Mouse (Mus musculus): ENCODE measurements around the gene Npcd. TPM values are rescaled to one million over a fixed set of nuclear protein-coding genes. Genes with fewer than 3 reads are reported as not detected.
A peak's percentile ranks its signal among the peaks of the same experiment; 100 is the strongest.

The Npcd gene
- polyA plus RNA-seq, 1 experiment from 2014 or later, result 0.32 TPM

DNA sequence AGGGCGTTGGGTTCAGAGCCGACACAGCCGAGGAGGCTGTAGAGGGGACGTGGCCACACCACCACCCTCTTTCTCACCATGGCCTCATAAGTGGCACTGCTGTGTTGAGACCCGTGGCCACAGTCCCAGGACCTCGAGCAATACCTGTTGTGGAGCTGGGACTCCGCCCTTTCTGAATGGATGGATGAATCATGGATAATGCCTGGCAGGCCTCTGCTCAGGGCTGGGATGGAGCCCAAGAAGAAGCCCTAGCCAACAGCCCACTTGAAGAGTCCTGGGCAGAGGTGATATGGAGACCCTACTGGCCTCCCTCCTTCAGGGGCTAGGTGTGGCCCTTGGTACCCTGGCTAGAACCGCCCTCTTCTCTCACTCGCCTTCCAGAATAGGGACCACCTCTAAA, 71.0 kb downstream of the Npcd start:
- no peak overlapping the region for H3K9ac ChIP-seq
- no peak for ATAC-seq (ENCODE audit: insufficient number of reproducible peaks, insufficient read depth, low FRiP score, low TSS enrichment, low read depth)
- no peaks in the 10 kb centered on the region for H3K27me3 ChIP-seq
- 89% methylated on average over 9 of the region's 9 CpGs for WGBS
- no peak overlapping the region for H3K27ac ChIP-seq
- H3K36me3 ChIP-seq, result peaks cover 50% of the 10 kb centered on the region
- H3K9me3 ChIP-seq, result no peaks in the 10 kb centered on the region
- H3K4me3 ChIP-seq, result no peak overlapping the region
- H3K4me2 ChIP-seq, result no peak overlapping the region
- H3K4me1 ChIP-seq, result no peaks in the 10 kb centered on the region

DNA sequence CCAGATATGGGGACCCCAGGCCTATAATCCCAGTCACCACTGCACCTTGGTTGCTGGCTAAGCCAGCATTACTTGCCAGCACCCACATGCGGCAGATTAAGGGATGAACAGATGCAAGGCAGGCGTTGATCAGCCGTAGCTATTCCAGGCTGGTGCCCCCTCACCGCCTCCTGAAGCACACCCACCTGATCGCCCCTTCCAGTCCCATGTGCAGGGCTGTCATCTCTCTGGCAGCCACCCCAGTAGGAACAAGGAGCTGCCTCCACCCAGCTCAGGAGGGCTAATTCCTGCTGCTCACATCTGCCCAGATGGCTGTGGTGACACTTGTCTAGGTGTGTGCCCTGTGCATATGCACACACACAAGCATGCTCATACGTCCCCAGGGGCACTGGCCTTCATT, 73.1 kb downstream of the Npcd start:
- WGBS, result 82% methylated on average over 6 of the region's 6 CpGs
- no peak for ATAC-seq (ENCODE audit: insufficient number of reproducible peaks, insufficient read depth, low FRiP score, low TSS enrichment, low read depth)
- Histone ChIP-seq H3K9me3 (no peaks in the 10 kb centered on the region), H3K36me3 (peaks cover 50% of the 10 kb centered on the region), H3K9ac (no peak overlapping the region), H3K4me2 (no peak overlapping the region), H3K4me1 (peaks cover 9% of the 10 kb centered on the region), H3K4me3 (no peak overlapping the region), H3K27me3 (no peaks in the 10 kb centered on the region), H3K27ac (no peak overlapping the region)

DNA sequence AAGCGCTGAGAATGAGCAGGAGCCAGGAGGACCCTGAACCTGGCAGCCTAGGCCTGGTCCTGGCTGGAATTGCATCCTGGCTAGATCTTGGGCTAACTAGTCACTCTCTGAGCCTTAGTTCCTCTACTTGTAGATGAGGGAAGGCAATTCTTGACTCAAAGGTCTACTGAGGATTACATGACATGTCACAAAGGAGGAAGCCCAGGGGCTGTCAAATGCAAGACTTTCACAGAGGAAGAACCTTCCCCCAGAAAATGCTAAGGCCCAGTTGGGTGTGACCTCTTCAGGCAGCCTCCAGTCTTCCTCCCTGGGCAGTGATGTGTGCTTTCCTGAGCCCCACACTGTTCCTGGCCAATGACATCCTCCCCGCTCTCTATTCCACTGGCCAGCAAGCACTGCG, 76.9 kb downstream of the Npcd start:
- Histone ChIP-seq H3K27ac (peak overlapping the region; percentile 51), H3K9ac (no peak overlapping the region)
- WGBS, result 88% methylated on average over 3 of the region's 3 CpGs

DNA sequence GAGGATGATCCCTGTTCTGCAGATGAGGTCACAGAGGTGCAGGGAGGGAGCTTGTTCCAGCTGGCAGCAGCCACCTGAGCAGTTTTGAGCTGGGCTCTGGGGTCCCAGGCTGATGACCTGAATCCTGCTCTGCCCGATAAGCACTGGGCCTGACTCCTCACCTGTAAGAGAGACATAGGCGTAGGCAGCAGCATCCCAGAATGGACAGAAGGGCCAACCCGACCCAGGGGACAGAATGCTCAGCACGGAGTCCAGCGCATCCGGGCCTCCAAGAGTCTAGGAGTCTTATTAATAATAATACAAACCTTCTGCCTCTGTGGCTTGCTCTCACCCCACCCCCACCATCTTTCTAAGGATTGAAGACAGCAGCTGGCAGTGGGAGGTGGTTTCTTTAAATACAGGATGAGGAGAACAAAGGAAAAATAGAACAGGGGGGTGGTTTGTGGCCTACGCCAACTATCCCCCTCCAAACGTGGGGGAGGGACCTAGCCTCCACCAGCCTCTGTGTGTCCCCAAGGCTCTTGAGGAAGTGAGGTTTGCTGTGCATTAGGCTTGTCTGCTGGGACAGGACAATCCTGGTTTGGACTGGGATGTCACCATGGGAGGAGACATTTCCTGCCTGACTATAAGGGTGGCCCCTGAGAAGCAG, 77.9 kb downstream of the Npcd start:
- Histone ChIP-seq H3K36me3 (peaks cover 5% of the 10 kb centered on the region), H3K27ac (peak overlapping the region; percentile 51), H3K4me1 (peaks cover 12% of the 10 kb centered on the region), H3K9me3 (no peaks in the 10 kb centered on the region), H3K4me3 (no peak overlapping the region), H3K4me2 (no peak overlapping the region), H3K9ac (peak overlapping the region; percentile 49; the same call in 1 of the 2 replicates), H3K27me3 (no peaks in the 10 kb centered on the region)
- 51% methylated on average over 8 of the region's 8 CpGs for WGBS
- ATAC-seq (ENCODE audit: insufficient number of reproducible peaks, insufficient read depth, low FRiP score, low TSS enrichment, low read depth), result no peak

More for the DNA sequence above, 76.9 kb downstream of the Npcd start:
- no peak overlapping the region for H3K4me2 ChIP-seq
- ATAC-seq (ENCODE audit: insufficient number of reproducible peaks, insufficient read depth, low FRiP score, low TSS enrichment, low read depth), result no peak
- no peak overlapping the region for H3K4me3 ChIP-seq
- H3K27me3 ChIP-seq, result no peaks in the 10 kb centered on the region
- H3K4me1 ChIP-seq, result peaks cover 12% of the 10 kb centered on the region
- peaks cover 14% of the 10 kb centered on the region for H3K36me3 ChIP-seq
- H3K9me3 ChIP-seq, result no peaks in the 10 kb centered on the region

DNA sequence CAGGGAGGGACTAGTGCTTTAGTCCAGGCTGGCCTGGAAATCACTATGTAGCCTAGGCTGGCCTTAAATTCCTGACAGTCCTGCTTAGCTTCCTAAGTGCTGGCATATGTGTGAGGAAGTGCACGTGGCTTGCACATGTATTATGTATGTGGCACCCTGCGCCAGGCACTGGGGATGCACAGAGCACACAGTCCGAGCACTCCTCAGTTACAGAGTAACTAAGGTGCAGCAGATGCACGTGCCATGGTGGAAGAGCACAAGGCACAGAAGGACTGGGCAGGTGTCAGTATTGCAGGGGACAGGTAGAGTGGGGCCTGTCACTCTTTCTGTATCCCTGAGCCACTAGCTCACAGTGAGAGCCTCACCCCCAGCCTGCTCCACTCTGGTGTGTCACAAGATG, 78.9 kb downstream of the Npcd start:
- Histone ChIP-seq H3K36me3 (no peaks in the 10 kb centered on the region), H3K4me1 (peaks cover 12% of the 10 kb centered on the region), H3K4me2 (no peak overlapping the region), H3K9ac (no peak overlapping the region), H3K9me3 (no peaks in the 10 kb centered on the region), H3K27me3 (no peaks in the 10 kb centered on the region), H3K4me3 (no peak overlapping the region), H3K27ac (no peak overlapping the region)
- no peak for ATAC-seq (ENCODE audit: insufficient number of reproducible peaks, insufficient read depth, low FRiP score, low TSS enrichment, low read depth)
- 79% methylated on average over 4 of the region's 4 CpGs for WGBS

DNA sequence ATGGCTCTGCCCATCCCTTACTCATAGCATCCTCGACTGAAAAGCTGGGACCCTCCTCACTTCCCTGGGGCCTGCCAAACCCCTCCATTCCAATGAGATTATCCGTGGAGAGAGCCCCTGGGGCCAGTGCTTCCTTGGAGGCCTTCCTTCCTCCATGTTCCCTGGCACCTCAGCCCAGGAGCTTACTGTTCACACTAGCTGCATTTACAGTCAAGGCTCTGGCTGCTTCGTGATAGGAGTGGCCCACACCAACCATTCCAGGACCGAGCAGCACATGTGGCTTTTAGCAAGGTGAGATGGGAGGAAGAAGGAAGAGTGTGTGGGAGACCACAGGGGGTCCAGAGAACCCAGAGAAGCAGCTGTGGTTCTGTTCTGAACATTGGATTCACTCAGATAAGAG, 80.2 kb downstream of the Npcd start:
- Histone ChIP-seq H3K36me3 (no peaks in the 10 kb centered on the region), H3K4me3 (no peak overlapping the region), H3K27ac (no peak overlapping the region), H3K4me2 (no peak overlapping the region), H3K9ac (peak overlapping the region; percentile 33; the same call in 1 of the 2 replicates), H3K4me1 (peaks cover 12% of the 10 kb centered on the region), H3K27me3 (no peaks in the 10 kb centered on the region), H3K9me3 (no peaks in the 10 kb centered on the region)
- no peak for ATAC-seq (ENCODE audit: insufficient number of reproducible peaks, insufficient read depth, low FRiP score, low TSS enrichment, low read depth)
- WGBS, result 44% methylated on average over 4 of the region's 4 CpGs

DNA sequence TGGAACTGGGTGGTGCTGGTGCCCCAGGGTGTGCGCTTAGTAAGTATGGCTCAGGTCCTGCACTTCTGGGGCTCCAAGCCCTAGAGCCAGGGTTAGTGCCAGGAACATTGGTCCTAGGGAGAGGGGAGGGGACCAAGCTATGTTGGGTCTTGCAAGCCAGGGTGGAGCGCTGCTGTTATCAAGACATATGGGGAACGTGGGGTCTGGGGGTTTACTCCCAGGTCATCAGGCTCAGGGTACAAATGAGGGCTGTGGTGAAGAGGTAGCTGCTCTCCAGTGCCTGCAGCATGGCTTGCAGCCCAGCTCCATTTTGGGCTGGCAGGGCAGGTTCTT, 80.7 kb downstream of the Npcd start:
- H3K4me3 ChIP-seq, result no peak overlapping the region
- ATAC-seq (ENCODE audit: insufficient number of reproducible peaks, insufficient read depth, low FRiP score, low TSS enrichment, low read depth), result no peak
- no peaks in the 10 kb centered on the region for H3K27me3 ChIP-seq
- no peaks in the 10 kb centered on the region for H3K9me3 ChIP-seq
- 82% methylated on average over 3 of the region's 3 CpGs for WGBS
- H3K4me1 ChIP-seq, result peaks cover 12% of the 10 kb centered on the region
- no peak overlapping the region for H3K4me2 ChIP-seq
- H3K36me3 ChIP-seq, result no peaks in the 10 kb centered on the region
- H3K27ac ChIP-seq, result no peak overlapping the region
- no peak overlapping the region for H3K9ac ChIP-seq

DNA sequence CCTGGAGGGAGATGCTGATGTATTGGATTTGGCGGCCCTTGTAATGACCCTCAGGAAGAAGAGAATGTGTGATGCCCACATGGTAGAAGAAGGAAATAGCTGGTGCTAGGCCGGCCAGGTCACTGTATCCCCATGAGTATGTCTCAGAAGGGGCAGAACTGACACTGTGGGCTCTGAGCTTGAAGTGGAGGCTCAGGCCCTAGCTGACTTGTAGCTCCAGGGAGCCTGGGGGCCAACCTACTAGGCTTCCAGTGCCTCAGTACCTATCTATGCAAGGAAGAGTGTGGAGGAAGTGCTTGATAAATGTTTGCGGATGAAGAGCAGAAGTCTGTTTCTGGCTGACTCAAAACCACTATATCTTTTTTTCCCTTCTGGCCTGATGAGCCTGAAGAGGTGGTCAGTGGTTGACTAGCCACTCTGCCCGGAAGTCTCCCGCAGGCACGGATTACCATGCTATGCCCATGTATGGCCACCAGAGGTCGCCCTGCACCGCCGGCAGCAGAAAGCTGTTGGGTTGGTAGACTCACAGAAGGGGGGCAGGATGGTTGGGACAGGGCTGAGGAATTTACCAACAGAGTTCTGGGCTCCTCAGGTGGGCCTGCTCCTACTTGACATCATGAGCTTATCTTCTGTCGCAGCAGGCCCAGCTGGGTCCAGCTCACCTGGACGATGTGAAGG, 81.2 kb downstream of the Npcd start:
- H3K9ac ChIP-seq, result no peak overlapping the region
- no peak overlapping the region for H3K4me2 ChIP-seq
- 20% methylated on average over 11 of the region's 11 CpGs for WGBS
- no peaks in the 10 kb centered on the region for H3K36me3 ChIP-seq
- H3K4me3 ChIP-seq, result no peak overlapping the region
- H3K4me1 ChIP-seq, result peaks cover 12% of the 10 kb centered on the region
- no peak overlapping the region for H3K27ac ChIP-seq
- 0 out of 2 replicates have a peak, but pooled peaks have one; percentile 23 for ATAC-seq (ENCODE audit: insufficient number of reproducible peaks, insufficient read depth, low FRiP score, low TSS enrichment, low read depth)
- H3K27me3 ChIP-seq, result no peaks in the 10 kb centered on the region
- H3K9me3 ChIP-seq, result no peaks in the 10 kb centered on the region

DNA sequence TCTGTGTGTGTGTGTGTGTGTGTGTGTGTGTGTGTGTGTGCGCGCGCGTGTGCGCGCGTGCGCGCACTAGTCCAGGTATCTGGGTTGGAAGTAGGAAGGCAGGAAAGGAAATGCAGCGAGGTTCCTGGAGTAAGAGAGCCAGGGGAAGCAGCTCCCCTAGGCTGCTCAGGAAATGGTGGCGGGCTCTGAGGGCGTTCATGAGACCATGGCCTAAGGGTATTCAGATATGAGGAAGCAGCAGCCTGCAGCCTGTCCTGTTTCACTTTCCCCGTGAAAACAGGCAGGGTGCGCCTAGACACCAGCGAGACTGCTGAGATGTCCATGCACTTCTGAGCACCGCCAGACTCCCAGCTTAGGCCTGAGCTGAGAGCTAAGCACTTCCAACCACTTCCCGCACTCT, 82.3 kb downstream of the Npcd start:
- Histone ChIP-seq H3K9ac (0 out of 2 replicates have a peak overlapping the region, but pooled peaks have one; percentile 36), H3K27ac (no peak overlapping the region), H3K4me3 (no peak overlapping the region), H3K9me3 (no peaks in the 10 kb centered on the region), H3K4me2 (no peak overlapping the region), H3K4me1 (peaks cover 9% of the 10 kb centered on the region), H3K27me3 (no peaks in the 10 kb centered on the region), H3K36me3 (no peaks in the 10 kb centered on the region)
- no peak for ATAC-seq (ENCODE audit: insufficient number of reproducible peaks, insufficient read depth, low FRiP score, low TSS enrichment, low read depth)
- WGBS, result 78% methylated on average over 17 of the region's 17 CpGs

DNA sequence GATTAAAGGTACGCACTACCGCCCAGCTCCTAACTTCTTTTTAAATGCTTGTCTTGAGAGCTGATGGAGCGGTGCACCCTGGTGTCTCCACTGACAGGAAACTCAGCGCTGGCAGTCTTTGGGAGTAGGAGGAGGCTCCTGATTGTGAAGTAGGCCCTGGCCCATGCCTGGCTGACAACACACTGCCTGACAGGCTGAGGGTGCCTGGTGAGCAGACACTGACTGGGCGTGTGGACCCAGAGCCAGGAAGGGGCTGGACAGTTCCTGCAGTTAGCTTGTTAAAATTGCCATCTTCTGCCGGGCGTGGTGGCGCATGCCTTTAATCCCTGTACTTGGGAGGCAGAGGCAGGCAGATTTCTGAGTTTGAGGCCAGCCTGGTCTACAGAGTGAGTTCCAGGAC, 83.8 kb downstream of the Npcd start:
- no peaks in the 10 kb centered on the region for H3K36me3 ChIP-seq
- 88% methylated on average over 8 of the region's 8 CpGs for WGBS
- peaks cover 3% of the 10 kb centered on the region; the same call in 1 of the 2 replicates for H3K4me1 ChIP-seq
- H3K27me3 ChIP-seq, result no peaks in the 10 kb centered on the region
- ATAC-seq (ENCODE audit: insufficient number of reproducible peaks, insufficient read depth, low FRiP score, low TSS enrichment, low read depth), result no peak
- no peak overlapping the region for H3K9ac ChIP-seq
- H3K9me3 ChIP-seq, result no peaks in the 10 kb centered on the region
- no peak overlapping the region for H3K4me3 ChIP-seq
- no peak overlapping the region for H3K4me2 ChIP-seq
- no peak overlapping the region for H3K27ac ChIP-seq

DNA sequence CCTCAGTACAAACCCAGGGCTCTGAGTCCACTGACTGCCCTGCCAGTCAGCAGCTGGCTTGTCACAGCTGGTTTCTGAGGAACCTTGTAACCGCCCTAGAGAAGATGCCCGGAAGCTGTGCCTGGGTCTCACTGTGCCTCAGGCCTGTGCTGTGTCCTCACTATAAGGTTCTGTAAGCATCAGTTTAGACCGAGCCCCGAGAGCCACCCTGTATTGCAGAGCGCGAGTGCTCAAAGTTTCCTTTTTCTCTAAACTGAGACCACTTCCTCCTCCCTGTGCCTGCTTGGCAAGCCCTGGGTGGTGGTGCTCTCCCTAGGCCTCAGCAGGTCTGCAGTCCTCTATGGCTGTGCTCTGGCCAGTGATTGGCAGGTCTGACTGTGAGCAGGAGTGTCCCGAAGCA, 84.9 kb downstream of the Npcd start:
- ATAC-seq (ENCODE audit: insufficient number of reproducible peaks, insufficient read depth, low FRiP score, low TSS enrichment, low read depth), result no peak
- H3K9me3 ChIP-seq, result no peaks in the 10 kb centered on the region
- H3K27ac ChIP-seq, result no peak overlapping the region
- peaks cover 3% of the 10 kb centered on the region; the same call in 1 of the 2 replicates for H3K4me1 ChIP-seq
- H3K36me3 ChIP-seq, result no peaks in the 10 kb centered on the region
- 88% methylated on average over 7 of the region's 7 CpGs for WGBS
- no peak overlapping the region for H3K4me2 ChIP-seq
- no peaks in the 10 kb centered on the region for H3K27me3 ChIP-seq
- no peak overlapping the region for H3K4me3 ChIP-seq
- H3K9ac ChIP-seq, result no peak overlapping the region

DNA sequence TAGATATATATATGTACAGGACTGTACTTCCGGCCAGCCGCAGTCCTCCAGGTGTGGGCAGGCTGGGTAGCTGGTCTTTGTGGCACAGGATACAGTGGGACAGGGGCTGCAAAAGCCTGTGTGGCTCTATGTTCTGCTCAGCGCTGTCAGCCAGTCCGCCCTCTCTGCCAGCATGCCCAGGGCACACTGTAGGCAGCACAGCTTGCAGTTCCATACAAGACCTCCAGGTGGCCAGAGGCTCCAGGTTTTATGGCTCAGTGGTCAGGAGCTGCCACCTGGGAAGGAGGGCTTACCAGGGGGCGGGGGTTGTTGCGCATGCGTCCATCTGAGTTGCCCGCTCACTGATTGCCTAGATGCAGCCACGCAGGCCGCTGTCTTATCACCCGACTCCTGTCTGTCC, 86.0 kb downstream of the Npcd start:
- WGBS, result 55% methylated on average over 11 of the region's 11 CpGs
- no peaks in the 10 kb centered on the region for H3K36me3 ChIP-seq
- H3K4me2 ChIP-seq, result no peak overlapping the region
- no peaks in the 10 kb centered on the region for H3K9me3 ChIP-seq
- H3K27me3 ChIP-seq, result no peaks in the 10 kb centered on the region
- H3K4me3 ChIP-seq, result no peak overlapping the region
- no peak for ATAC-seq (ENCODE audit: insufficient number of reproducible peaks, insufficient read depth, low FRiP score, low TSS enrichment, low read depth)
- H3K9ac ChIP-seq, result no peak overlapping the region
- H3K4me1 ChIP-seq, result peaks cover 3% of the 10 kb centered on the region; the same call in 1 of the 2 replicates
- no peak overlapping the region for H3K27ac ChIP-seq

Data from embryonic facial prominence, embryonic 13.5 days (tissue).